Mouse (Mus musculus) layer of hippocampus, adult 11-12 months (tissue): ENCODE data around the gene Robo2.
A peak's percentile ranks its signal among the peaks of the same experiment; 100 is the strongest.

Experiments used
- DNase-seq: peaks from one replicate; pipeline ENCODE4 v3.0.0; 2022; ENCODE audit warnings: low spot score

The Robo2 gene

DNA sequence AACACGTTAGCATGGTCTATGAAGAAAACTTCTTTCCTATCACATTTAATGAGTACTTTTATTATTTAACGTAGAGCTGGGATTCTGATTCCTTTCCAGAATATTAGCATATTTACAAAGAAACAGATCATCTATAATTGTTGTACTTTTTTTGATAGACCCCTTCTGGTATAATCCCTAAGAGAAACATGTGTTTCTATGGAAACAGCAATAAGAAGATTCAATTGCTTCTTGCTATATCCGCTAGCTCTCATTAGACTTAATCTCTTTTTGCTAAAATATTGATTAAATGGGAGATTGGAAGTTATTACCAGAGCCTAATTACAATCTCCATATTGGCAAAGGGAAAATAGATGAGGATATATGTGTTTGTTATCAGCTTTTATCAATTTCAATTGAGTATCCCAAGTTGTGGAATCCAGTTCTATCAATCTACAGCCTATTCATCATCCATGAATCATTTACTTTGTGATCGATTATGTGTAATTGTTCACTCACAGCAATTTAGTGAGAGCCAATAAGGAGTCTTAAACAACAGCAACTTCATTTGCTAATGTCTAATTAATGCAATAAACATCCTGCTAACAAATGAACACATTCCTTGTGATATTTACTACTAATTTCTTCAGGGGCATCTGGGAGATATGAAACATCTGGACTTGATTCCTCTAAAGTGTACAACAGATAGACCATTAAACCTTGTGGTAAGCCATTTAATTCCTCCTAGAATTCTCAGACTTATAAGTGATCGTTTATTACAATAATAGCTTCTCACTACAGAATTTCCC, 472.0 kb downstream of the Robo2 start:
- DNase-seq: no peak

DNA sequence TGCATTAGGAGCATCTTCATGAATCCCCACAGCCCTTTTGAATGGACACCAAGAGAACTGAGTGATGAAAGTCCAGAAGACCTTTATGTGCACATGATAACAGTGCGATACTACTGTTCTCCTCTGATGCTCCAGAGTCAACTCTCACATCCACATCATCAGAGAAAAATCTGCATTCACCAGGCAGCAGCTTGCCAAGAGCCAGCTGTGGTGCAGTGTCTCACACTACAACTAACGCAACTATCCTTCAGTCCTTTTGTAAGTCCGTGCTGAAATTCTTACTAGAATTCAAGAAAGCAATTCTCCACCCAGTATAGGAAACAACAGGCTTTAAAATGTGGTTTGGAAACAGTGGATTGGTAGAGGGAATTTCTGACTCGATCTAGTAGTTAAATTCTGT, 481.3 kb downstream of the Robo2 start:
- no peak for DNase-seq

DNA sequence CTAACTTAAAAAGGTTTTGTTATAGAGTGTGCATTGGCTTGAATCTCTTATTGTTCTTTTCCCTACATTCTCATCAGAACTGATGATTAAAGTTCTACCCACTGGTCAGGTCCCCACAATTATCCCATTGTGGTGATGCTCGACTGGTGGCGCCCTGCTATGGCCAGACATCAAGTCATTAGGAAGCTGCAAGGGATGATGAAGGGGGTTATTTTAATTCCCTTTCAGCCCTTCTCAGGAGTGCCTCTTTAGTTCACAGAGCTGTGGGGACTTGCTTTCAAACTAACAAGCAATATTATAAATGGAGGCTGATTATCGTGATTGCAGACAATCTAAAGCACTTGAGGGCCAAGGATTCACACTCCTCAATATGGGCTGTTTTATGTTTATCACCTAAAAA, 484.1 kb downstream of the Robo2 start:
- DNase-seq: no peak

DNA sequence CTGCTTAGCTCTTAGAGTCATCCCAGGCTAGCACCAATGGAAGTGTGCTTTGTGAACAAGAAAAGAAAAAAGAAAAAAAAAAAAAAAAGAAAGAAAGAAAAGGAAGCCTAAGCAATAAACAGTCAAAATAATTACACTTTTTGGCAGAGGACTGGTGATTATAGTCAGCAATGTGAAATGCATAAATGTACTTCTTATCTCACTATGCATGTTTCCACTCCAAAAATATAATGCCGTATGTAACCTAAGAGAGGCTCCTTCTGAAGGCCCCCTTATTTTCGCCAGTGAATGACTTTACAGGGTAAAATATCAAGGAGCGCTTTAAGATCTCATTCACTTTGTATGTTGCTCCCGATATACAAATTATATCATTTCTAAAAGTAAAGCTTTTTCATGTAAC, 496.2 kb downstream of the Robo2 start:
- DNase-seq: no peak

DNA sequence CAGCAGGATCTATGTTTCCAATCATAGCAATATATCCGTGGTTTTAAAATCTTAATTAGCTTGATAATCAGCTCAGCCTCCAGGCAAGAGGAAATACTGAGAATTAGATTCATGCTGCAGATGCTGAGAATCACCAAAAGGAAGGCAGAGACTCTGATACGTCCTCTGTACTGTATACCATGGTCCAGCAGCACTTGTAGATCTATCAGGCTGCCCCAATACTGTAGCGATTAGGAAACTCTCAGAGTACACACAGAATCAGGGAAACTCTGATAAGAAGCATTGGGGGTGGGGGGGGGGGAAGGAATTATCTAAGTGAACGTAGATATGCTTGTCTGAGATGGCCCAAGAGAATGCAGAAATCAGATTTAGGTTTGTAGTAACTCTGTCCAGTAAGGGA, 496.7 kb downstream of the Robo2 start:
- no peak for DNase-seq

DNA sequence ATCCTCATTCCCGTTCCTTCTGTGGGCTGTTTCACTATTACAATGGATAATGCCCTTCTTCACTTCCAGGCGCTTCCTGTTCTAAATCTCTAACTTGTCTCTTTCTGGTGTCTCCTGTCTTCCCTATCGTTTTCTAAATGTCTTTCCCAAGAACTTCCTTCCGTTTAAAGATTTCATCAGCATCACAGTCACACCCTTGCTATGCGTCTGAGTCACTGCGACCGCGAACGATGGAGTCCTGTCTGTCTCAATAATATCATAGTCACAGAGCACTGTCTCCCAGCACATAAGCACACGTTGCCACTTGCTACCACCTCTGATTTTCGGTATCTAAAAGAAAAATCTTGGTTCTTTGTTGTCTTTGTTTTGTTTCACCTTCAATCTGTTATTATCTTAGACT, 503.1 kb downstream of the Robo2 start:
- no peak for DNase-seq

DNA sequence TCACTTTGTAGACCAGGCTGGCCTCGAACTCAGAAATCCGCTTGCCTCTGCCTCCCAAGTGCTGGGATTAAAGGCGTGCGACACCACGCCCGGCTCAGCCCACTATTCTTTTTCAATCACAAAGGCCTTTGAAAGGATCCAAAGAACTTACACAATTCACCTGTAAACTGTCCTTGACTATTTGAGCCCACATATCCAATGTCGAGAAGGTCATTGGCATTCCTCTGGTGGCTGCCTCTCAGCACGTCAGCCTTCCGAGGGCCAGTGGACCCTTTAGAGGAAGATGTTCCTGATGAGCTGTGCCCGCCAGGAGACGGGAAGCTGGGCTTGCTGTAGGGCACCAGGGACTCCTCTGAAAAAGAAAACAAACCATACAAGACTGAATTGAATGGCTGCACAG, 514.8 kb downstream of the Robo2 start:
- no peak for DNase-seq

DNA sequence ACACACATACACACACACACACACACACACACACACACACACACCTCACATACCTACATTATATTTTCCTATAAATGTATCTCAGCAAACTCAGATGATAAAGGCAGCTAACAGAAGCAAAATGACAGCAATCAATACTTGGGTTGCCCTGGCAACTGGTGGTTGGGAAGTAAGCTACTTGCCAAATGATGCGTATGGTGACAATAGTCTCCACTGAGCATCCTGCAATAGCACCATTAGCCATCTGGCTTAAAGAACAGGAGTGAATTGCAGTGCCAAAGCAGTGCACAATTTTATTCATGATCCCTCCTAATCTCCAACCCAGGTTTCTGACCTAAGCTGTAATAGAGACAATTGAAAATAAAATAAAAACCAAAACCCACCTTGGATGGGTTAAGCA, 529.7 kb downstream of the Robo2 start:
- DNase-seq: peak; percentile 57

DNA sequence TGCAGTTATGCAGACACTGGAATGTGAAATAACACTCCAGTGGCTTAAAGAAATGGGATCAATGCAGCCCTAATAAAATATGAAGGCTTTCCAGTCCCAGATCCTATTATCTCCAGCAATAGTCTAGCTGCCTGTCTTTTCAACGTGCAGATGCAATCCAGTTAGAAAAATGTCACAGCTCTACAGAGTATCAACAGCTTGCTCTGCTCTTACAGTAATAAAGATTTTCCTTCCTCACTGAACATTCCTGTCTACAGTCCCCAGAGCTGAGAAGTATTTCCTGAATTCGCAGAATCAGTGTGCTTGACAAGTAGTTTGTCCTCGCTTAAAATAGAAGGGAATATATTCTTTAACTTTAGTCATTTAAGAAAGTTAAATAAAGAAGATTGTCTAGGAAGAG, 533.7 kb downstream of the Robo2 start:
- no peak for DNase-seq

DNA sequence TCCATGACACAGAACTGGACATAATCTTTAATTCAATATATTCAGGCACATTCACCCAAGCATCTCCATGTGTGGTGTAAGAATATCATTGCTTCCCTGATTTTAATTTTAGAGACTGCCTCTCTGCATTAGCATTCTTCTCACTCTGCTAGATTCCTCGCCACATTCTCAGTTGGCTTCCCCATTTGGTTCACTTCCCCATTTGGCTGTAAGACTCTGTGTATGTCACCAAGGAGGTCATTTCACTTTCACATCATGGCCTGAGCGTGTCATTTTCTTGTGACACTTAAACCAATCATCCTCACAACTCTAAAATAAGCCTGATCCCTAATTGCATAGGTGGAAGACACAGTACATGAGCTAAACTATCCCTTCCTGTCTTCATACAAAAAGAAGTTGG, 536.6 kb downstream of the Robo2 start:
- peak; percentile 20 for DNase-seq

DNA sequence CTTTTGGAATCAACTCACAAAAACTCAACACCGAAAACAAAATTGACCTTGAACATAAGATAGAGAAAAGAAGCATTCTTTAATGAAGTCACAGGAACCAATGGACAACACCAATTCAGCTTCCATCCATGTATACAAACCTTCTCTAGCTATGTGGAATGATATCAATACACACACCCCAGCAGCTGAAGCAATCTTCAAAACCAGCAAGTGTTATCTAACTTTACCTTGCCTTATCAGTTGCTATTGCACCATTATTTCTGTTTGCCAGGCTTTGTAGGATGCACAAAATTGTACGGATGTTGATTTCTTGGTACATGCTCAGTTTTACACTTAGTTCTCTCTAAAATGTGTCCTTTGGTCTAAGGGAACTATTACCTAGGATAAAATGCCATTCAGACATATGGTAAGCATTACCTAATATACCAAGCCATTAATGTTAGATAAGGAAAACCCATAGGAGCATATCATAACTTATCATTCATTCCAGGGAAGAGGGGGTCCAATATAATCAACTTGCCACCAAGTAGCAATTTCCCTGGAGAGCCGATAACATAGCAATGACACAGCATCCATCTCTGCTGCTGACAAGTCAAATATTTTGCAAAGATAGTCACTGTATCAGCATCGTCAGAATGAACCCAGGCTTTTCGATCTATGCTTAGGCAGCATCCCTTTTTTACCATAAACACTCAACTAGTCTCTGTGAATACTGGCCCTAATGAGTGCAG, 537.6 kb downstream of the Robo2 start:
- no peak for DNase-seq

DNA sequence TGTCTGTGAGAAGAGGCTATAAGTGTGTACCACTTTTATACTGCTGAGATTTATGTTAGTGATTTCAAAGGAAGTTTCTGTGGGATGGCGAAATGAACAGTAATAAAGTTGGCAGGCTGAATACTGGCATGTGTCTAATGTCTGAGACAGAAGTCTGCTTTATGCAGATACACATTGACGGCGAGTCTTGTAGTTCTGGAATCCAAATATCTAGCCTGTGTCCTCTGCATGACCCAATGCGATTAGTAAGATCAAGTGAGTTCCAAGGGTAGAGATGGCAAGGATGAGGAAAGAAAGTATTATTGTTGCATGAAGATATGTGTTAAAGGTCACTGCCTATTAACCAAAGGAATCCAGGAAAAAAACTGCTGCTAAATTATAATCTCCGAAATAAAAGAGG, 541.3 kb downstream of the Robo2 start:
- no peak for DNase-seq

DNA sequence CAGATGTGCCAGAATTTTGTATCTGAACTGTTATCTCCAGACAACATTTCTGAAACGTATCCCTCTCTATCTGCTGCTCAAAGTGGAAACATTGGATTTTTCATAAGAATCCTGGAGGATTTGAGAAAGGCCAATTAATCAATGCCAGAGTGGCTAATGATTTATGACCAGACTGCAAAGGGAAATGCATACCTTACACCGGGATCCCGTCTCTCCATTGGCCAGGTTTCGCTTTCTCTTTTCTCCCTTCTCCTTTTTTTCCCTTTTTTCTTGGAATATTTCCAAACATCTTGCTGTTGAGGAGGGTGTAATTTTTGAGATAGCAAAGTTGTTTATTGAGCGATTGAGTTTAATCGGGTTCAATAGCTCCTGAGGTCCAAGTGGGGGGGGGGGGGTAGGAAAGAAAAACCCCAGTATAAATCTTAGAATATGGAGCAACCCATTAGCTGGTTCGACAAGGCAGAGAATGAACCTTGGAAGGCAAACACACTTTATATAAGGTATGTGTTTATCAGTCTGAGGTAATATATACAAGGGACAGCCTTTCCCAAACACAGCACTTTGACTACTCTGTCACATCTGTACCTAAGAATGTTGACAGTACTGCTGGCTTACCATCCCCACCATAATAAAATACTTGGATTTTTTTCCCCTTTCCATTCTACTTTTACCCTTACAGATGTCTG, 542.0 kb downstream of the Robo2 start:
- DNase-seq: no peak

DNA sequence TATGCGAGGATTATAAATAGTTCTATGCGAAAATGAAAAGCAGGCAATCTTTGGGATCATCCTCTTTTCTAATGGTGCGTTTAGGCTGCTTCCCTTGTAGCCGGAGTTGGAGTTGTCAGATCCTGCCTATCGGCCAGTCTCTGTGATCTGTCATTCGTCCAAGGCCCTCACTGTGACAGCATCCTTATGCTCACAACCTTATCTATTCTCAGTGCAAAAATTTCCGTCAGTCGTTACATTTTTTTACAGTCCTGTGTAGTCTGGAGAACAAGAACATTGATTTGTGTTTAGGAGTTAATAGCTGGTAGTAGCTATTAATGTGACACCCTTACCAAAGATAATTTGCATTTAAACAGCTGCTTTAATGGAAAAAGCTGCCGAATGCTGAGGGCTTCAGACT, 547.0 kb downstream of the Robo2 start:
- DNase-seq: no peak

DNA sequence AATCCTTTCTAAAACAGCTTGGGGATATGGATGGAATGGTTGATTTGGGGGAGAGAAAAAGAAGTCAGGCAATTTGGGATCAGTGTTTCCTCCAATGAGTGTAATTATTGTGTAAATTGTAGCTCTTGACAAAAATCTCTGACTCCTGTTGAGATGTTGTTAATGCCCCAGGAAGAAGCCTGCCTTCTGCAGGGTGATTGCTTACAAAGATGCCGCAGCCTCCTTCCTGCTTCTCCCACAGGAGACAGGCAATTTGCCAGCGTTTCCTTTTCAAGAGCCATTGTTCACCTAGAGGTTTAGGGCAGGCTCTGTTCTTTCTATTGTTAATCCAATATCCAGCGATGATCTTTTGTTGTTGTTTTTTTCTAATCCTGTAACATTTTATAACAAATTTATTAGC, 547.9 kb downstream of the Robo2 start:
- DNase-seq: no peak

DNA sequence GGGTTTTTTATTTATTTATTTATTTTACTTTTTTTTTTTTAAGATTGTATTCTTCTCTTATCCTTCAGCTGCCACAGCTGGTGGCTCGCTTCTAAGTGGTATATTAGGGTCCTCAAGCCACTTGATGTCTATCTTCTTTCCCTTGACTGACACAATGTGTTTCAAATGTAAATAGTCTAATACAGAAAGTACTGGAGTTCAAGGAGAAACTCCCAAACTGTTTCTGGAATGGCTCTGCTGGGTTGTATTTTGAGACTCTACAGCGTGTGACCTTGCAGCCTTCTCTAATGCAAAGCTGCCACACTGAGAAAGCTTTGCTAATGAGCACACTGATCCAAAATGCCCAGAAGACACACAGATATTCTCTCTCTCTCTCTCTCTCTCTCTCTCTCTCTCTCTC, 552.9 kb downstream of the Robo2 start:
- no peak for DNase-seq

DNA sequence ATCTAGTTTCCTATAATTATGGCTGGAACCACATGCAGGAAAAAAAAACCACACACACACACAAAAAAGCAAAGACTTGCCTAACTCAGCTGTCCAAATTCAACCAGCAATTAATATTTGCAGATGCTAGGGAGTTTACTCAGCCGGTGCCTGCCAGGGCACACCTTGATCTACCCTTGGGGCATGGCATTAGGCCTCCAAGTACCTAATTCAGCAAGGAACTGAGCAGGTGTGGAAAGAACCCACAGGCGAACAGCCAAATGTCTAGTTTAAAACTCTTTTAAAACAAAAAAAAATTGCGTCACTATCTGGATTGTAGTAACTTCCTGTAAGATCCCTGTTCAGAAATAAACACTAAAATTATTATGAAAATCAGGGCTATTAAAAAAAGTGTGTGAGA, 555.8 kb downstream of the Robo2 start:
- DNase-seq: no peak
